ENCODE assay signal across 8 mouse cellular contexts in genomic region chr7:120842345-120843036, GRCm38 (mm10). TPM values are rescaled to one million over a fixed set of nuclear protein-coding genes. Genes with fewer than 3 reads are reported as not detected.
DNase-seq lines count a peak whose midpoint lies in the region; ATAC-seq lines count a peak whose summit lies in the region.

TSS of gene Eef2k (plus strand) at chr7:120842831.

- peak within 1 kb of the TSS; percentile 67 for H3K4me3 ChIP-seq in hindbrain, embryonic 11.5 days (ENCODE audit: low read depth, low read length)

- peak; percentile 77 for DNase-seq in WW6 (ENCODE audit: low read depth, low spot score)
- DNase-seq in cerebellum, postnatal 10 days = peak; percentile 84 to 88
- peak; percentile 77 to 83 for DNase-seq in frontal cortex, postnatal 10 days (ENCODE audit: low spot score in 2 of 2)
- DNase-seq in hindbrain, embryonic 11.5 days (ENCODE audit: low spot score) = peak; percentile 87
- peak in 1 of 2 experiments; percentile 70 for DNase-seq in layer of hippocampus, postnatal 25 days (ENCODE audit: extremely low spot score in 1 of 2, low spot score in 1 of 2)
- DNase-seq in lung, postnatal 14 days = peak; percentile 84
- peak; percentile 77 for DNase-seq in retina, postnatal 7 days (ENCODE audit: low read depth, low spot score)
- peak; percentile 84 for DNase-seq in urinary bladder, adult 2 months (ENCODE audit: low spot score)

- no peaks in the 10 kb centered on the region for H3K9me3 ChIP-seq in hindbrain, embryonic 11.5 days (ENCODE audit: control insufficient read depth, low read length)

- H3K9ac ChIP-seq in hindbrain, embryonic 11.5 days (ENCODE audit: low read depth, low read length) = peak within 1 kb of the TSS; percentile 84

- no peaks in the 10 kb centered on the region for H3K27me3 ChIP-seq in hindbrain, embryonic 11.5 days (ENCODE audit: control insufficient read depth, insufficient read depth, low read length)

- peak within 1 kb of the TSS; percentile 94 for H3K4me2 ChIP-seq in hindbrain, embryonic 11.5 days (replicated peaks; ENCODE audit: low read depth, low read length)

- H3K36me3 ChIP-seq in hindbrain, embryonic 11.5 days (ENCODE audit: control insufficient read depth, insufficient read depth, low read length) = no peaks in the 10 kb centered on the region

- WGBS in hindbrain, embryonic 11.5 days = 5% methylated on average over 26 of the region's 35 CpGs

- H3K27ac ChIP-seq in hindbrain, embryonic 11.5 days (ENCODE audit: low read depth, low read length) = peak within 1 kb of the TSS; percentile 85

- ATAC-seq in hindbrain, embryonic 11.5 days (ENCODE audit: low FRiP score) = peak; percentile 94

- 0 out of 2 replicates have a peak, but pooled peaks cover 2% of the 10 kb centered on the region for H3K4me1 ChIP-seq in hindbrain, embryonic 11.5 days (replicated peaks; ENCODE audit: control insufficient read depth, insufficient read depth, low read length)

RNA-seq across cellular contexts. Expression of gene Eef2k, which starts in this region (rescaled TPM):
- polyA plus RNA-seq in hindbrain, embryonic 11.5 days (2014; fragmentation: Nextera tagmentation; extraction: Ambion mirVana) = 8.5 and 10.2 TPM in 2 replicates
- total RNA-seq in layer of hippocampus, postnatal 25 days (2021) = 10 to 100 TPM; 25.7 to 30.4 TPM
- 94.4 TPM in 2 replicates for polyA plus RNA-seq in urinary bladder, adult 2 months (2012; rRNA removed)
